Comparison of ENCODE assay signal across 9 mouse cellular contexts in the genomic region with DNA sequence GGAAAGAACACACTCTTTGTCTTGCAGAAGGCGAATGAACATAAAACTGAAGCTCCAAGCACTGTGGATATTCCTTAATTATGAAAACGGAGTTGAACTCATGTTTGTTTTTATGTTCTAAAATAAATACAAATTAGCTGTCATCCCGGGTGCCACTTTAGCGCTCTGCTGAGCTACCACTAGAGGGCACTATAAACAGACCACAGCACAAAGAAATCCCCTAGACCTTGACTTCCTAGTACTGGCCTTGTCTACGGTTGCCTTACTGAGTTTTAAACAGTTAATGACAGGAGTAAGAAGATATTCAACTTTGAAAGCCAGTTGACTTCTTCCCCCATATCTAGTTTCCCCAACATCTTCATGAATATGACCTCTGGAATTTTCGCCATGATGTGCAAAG. TPM values are rescaled to one million over a fixed set of nuclear protein-coding genes. Genes with fewer than 3 reads are reported as not detected.
DNase-seq lines count a peak whose midpoint lies in the region; ATAC-seq and TF ChIP-seq lines count a peak whose summit lies in the region.
"Had no signal": no experiment of that assay in that cellular context is flagged by ENCODE, and none has a peak within 500 bp of the region (broad histone marks: within the 10 kb centered on the region; RNA-seq: fewer than 3 reads in every experiment).

No protein-coding gene starts in this region.

- no peaks in the 10 kb centered on the region for H3K9me3 ChIP-seq in hindbrain, postnatal 0 days (ENCODE audit: low read length)
- H3K9me3 ChIP-seq in limb, embryonic 10.5 days (replicated peaks): no peaks in the 10 kb centered on the region
- H3K9me3 ChIP-seq: heart, embryonic 15.5 days had no signal

- peak; percentile 89 for TF ChIP-seq CTCF in hindbrain, postnatal 0 days (IDR thresholded peaks at IDR 0.05; ENCODE audit: low read depth)

- DNase-seq in adrenal gland, adult (ENCODE audit: inconsistent age in 2 of 2, low spot score in 1 of 2): peak; percentile 27 to 78
- no peak for DNase-seq in adrenal gland, adult 8-10 months
- peak; percentile 14 to 22 for DNase-seq in spleen, postnatal 36 days (ENCODE audit: low spot score in 2 of 2)
- no peak for DNase-seq in spleen, adult 12 weeks (ENCODE audit: low spot score)
- peak; percentile 53 to 65 for DNase-seq in cerebellum, postnatal 10 days
- DNase-seq in hindbrain, postnatal 0 days (ENCODE audit: low spot score): peak; percentile 70
- DNase-seq in limb, embryonic 10.5 days (ENCODE audit: low spot score): peak; percentile 50

- H3K4me3 ChIP-seq in hindbrain, postnatal 0 days (ENCODE audit: low read length): no peak overlapping the region
- no peak overlapping the region for H3K4me3 ChIP-seq in limb, embryonic 10.5 days
- H3K4me3 ChIP-seq: heart, embryonic 15.5 days had no signal

- no peak overlapping the region for H3K9ac ChIP-seq in hindbrain, postnatal 0 days (replicated peaks; ENCODE audit: low read length)
- H3K9ac ChIP-seq: heart, embryonic 15.5 days had no signal

- H3K4me1 ChIP-seq in hindbrain, postnatal 0 days (ENCODE audit: insufficient read depth, low read length): no peaks in the 10 kb centered on the region
- peaks cover 3% of the 10 kb centered on the region; the same call in 1 of the 2 replicates for H3K4me1 ChIP-seq in limb, embryonic 10.5 days
- H3K4me1 ChIP-seq: heart, embryonic 15.5 days had no signal

- no peak overlapping the region for H3K4me2 ChIP-seq in hindbrain, postnatal 0 days (ENCODE audit: low read depth, low read length)
- H3K4me2 ChIP-seq: heart, embryonic 15.5 days had no signal

- no peaks in the 10 kb centered on the region for H3K27me3 ChIP-seq in hindbrain, postnatal 0 days (ENCODE audit: insufficient read depth, low read length)
- no peaks in the 10 kb centered on the region for H3K27me3 ChIP-seq in limb, embryonic 10.5 days (ENCODE audit: low read depth, poor library complexity, severe bottlenecking)
- H3K27me3 ChIP-seq: heart, embryonic 15.5 days had no signal

- no peaks in the 10 kb centered on the region for H3K36me3 ChIP-seq in hindbrain, postnatal 0 days (ENCODE audit: insufficient read depth, low read length)
- no peaks in the 10 kb centered on the region for H3K36me3 ChIP-seq in limb, embryonic 10.5 days
- H3K36me3 ChIP-seq: heart, embryonic 15.5 days had no signal

- 21% methylated on average over 6 of the region's 6 CpGs for WGBS in hindbrain, postnatal 0 days
- 25% methylated on average over 6 of the region's 6 CpGs for WGBS in limb, embryonic 10.5 days

- ATAC-seq in hindbrain, postnatal 0 days: no peak
- ATAC-seq in neutrophil, adult 5-6 weeks (ENCODE audit: extremely low read depth, insufficient number of reproducible peaks, low FRiP score, poor library complexity, severe bottlenecking): peak; percentile 63

- no peak overlapping the region for H3K27ac ChIP-seq in hindbrain, postnatal 0 days
- H3K27ac ChIP-seq in limb, embryonic 10.5 days: no peak overlapping the region
- H3K27ac ChIP-seq: heart, embryonic 15.5 days had no signal

RNA-seq across cellular contexts. Expression of a gene that starts 29.9 kb away (rescaled TPM):
- not detected for total RNA-seq in adrenal gland, adult 8-10 months (2022)
- 0.21 and 0.47 TPM in 2 replicates for total RNA-seq in hindbrain, postnatal 0 days (2014; rRNA removed)
- 0.55 and 1.1 TPM in 2 replicates for polyA plus RNA-seq in hindbrain, postnatal 0 days (2015; fragmentation: Nextera tagmentation; extraction: Ambion mirVana)
- polyA plus RNA-seq in limb, embryonic 10.5 days (2016; fragmentation: Nextera tagmentation; extraction: Ambion mirVana): not detected in 2 replicates
- not detected in 2 replicates for total RNA-seq in neutrophil, adult 5-6 weeks (2017)

Comparison
In these comparisons a context has a peak if more than half of its experiments do, and no peak if none do; other contexts are left out.
1. DNase-seq: peak in adrenal gland, adult (2 of 2), spleen, postnatal 36 days (2 of 2), cerebellum, postnatal 10 days (2 of 2), hindbrain, postnatal 0 days (single experiment) and limb, embryonic 10.5 days (single experiment); none in adrenal gland, adult 8-10 months (single experiment) and spleen, adult 12 weeks (single experiment).